Mouse (Mus musculus) forebrain, embryonic 12.5 days (tissue): Measurements from ENCODE around the gene Map3k10. TPM values are rescaled to one million over a fixed set of nuclear protein-coding genes. Genes with fewer than 3 reads are reported as not detected.

ENCODE experiments used
- ATAC-seq: fragments of 200-750 bp; cut with Nextera tagmentation; 2 replicates; pipeline ENCODE4 v1.8.0; 2017; ENCODE audit warnings: moderate TSS enrichment; ENCODE audit not compliant: low FRiP score
- H3K27ac ChIP-seq: fragments of 300-500 bp; sonication (generic); 2 replicates; pipeline ENCODE4 v1.5.1; 2016; ENCODE audit warnings: mild to moderate bottlenecking
- H3K27me3 ChIP-seq: fragments of 300-500 bp; sonication (generic); 2 replicates; pipeline ENCODE4 v1.6.1; 2016; ENCODE audit warnings: mild to moderate bottlenecking
- H3K36me3 ChIP-seq: fragments of 300-500 bp; sonication (generic); replicated peaks from 2 replicates; pipeline ENCODE4 v1.6.1; 2016; ENCODE audit warnings: mild to moderate bottlenecking
- H3K4me1 ChIP-seq: fragments of 300-500 bp; sonication (generic); 2 replicates; pipeline ENCODE4 v1.6.1; 2016
- H3K4me2 ChIP-seq: fragments of 300-500 bp; sonication (generic); 2 replicates; pipeline ENCODE4 v1.6.1; 2016; ENCODE audit warnings: mild to moderate bottlenecking, moderate library complexity
- H3K4me3 ChIP-seq: fragments of 300-500 bp; sonication (generic); replicated peaks from 2 replicates; pipeline ENCODE4 v1.5.1; 2016; ENCODE audit warnings: mild to moderate bottlenecking
- H3K9ac ChIP-seq: fragments of 300-500 bp; sonication (generic); 2 replicates; pipeline ENCODE4 v1.6.1; 2016; ENCODE audit warnings: mild to moderate bottlenecking
- H3K9me3 ChIP-seq: fragments of 300-500 bp; sonication (generic); 2 replicates; pipeline ENCODE4 v1.6.1; 2016
- WGBS: fragments of 180-500 bp; shearing (Covaris S2); methylation state at CpG from one replicate; pipeline ENCODE4 v1.1.7; 2016; 5-methylcytosine and 5-hydroxymethylcytosine counted together
- polyA plus RNA-seq: library from polyadenylated mRNA; unstranded; fragments of >200 nt; fragmentation: Nextera tagmentation; extraction: Ambion mirVana; gene quantifications from 2 replicates; pipeline ENCODE4 v1.2.1, GENCODE M21; 2016

The Map3k10 gene
- 15.4 and 16.2 TPM in 2 replicates for polyA plus RNA-seq

GRCm38 (mm10) chr7:27674522-27675221 is at the start of gene Map3k10:
TSS of gene Map3k10 (minus strand) at chr7:27674598.
- Histone ChIP-seq H3K27me3 (no peaks in the 10 kb centered on the region), H3K9ac (peak within 1 kb of the TSS; percentile 96), H3K36me3 (peaks cover 20% of the 10 kb centered on the region), H3K4me2 (peak within 1 kb of the TSS; percentile 100), H3K4me1 (peaks cover 41% of the 10 kb centered on the region), H3K27ac (peak within 1 kb of the TSS; percentile 90), H3K9me3 (no peaks in the 10 kb centered on the region), H3K4me3 (peak within 1 kb of the TSS; percentile 92)
- peak; percentile 98 for ATAC-seq
- WGBS = under 1% methylated on average over 31 of the region's 31 CpGs

GRCm38 (mm10) chr7:27721951-27722350 is 47.6 kb upstream of the Map3k10 start:
- no peak overlapping the region for H3K9ac ChIP-seq
- H3K36me3 ChIP-seq = no peaks in the 10 kb centered on the region
- no peak overlapping the region for H3K27ac ChIP-seq
- no peaks in the 10 kb centered on the region for H3K27me3 ChIP-seq
- 93% methylated on average over 8 of the region's 8 CpGs for WGBS
- no peak overlapping the region for H3K4me2 ChIP-seq
- no peak for ATAC-seq
- H3K9me3 ChIP-seq = 0 out of 2 replicates have a peak, but pooled peaks cover 4% of the 10 kb centered on the region
- H3K4me1 ChIP-seq = no peaks in the 10 kb centered on the region
- H3K4me3 ChIP-seq = no peak overlapping the region

- Histone ChIP-seq H3K27ac (no peak overlapping the region), H3K36me3 (no peaks in the 10 kb centered on the region), H3K27me3 (no peaks in the 10 kb centered on the region), H3K4me2 (no peak overlapping the region), H3K9me3 (peaks cover 27% of the 10 kb centered on the region; the same call in 1 of the 2 replicates), H3K9ac (no peak overlapping the region), H3K4me1 (no peaks in the 10 kb centered on the region), H3K4me3 (no peak overlapping the region)
- no peak for ATAC-seq
- WGBS = 82% methylated on average over 7 of the region's 7 CpGs
Measured at GRCm38 (mm10) chr7:27710402-27710801, 36.0 kb upstream of the Map3k10 start.

GRCm38 (mm10) chr7:27696711-27697110 is 22.3 kb upstream of the Map3k10 start:
- peaks cover 28% of the 10 kb centered on the region for H3K36me3 ChIP-seq
- WGBS = 23% methylated on average over 3 of the region's 3 CpGs
- no peak for ATAC-seq

GRCm38 (mm10) chr7:27691076-27691475 is 16.7 kb upstream of the Map3k10 start:
- Histone ChIP-seq H3K4me3 (no peak overlapping the region), H3K4me1 (peaks cover 19% of the 10 kb centered on the region), H3K27ac (no peak overlapping the region), H3K9ac (no peak overlapping the region), H3K27me3 (no peaks in the 10 kb centered on the region), H3K9me3 (no peaks in the 10 kb centered on the region), H3K36me3 (peaks cover 13% of the 10 kb centered on the region), H3K4me2 (no peak overlapping the region)
- WGBS = 44% methylated on average over 5 of the region's 5 CpGs
- ATAC-seq = no peak

More at GRCm38 (mm10) chr7:27696711-27697110, 22.3 kb upstream of the Map3k10 start:
- Histone ChIP-seq H3K27me3 (no peaks in the 10 kb centered on the region), H3K4me1 (no peaks in the 10 kb centered on the region), H3K27ac (no peak overlapping the region), H3K4me2 (no peak overlapping the region), H3K9me3 (no peaks in the 10 kb centered on the region), H3K9ac (no peak overlapping the region), H3K4me3 (no peak overlapping the region)

- Histone ChIP-seq H3K4me1 (peaks cover 25% of the 10 kb centered on the region), H3K36me3 (peaks cover 3% of the 10 kb centered on the region; the same call in 1 of the 2 replicates), H3K27ac (peak within 1 kb of the TSS; percentile 87), H3K4me3 (peak within 1 kb of the TSS; percentile 44), H3K27me3 (no peaks in the 10 kb centered on the region), H3K9ac (peak within 1 kb of the TSS; percentile 68), H3K9me3 (no peaks in the 10 kb centered on the region), H3K4me2 (peak within 1 kb of the TSS; percentile 69)
- under 1% methylated on average over 19 of the region's 19 CpGs for WGBS
- ATAC-seq = peak; percentile 98
Measured at GRCm38 (mm10) chr7:27688815-27689612, 14.6 kb upstream of the Map3k10 start, which contains the start of gene Zfp607b. TSS of gene Zfp607b (plus strand) at chr7:27689340.

- Histone ChIP-seq H3K4me1 (peaks cover 25% of the 10 kb centered on the region), H3K4me2 (peak overlapping the region; percentile 69), H3K36me3 (no peaks in the 10 kb centered on the region), H3K9me3 (no peaks in the 10 kb centered on the region), H3K27ac (peak overlapping the region; percentile 87), H3K27me3 (no peaks in the 10 kb centered on the region), H3K9ac (peak overlapping the region; percentile 68), H3K4me3 (peak overlapping the region; percentile 44)
- 40% methylated on average over 14 of the region's 14 CpGs for WGBS
- no peak for ATAC-seq
Measured at GRCm38 (mm10) chr7:27688246-27688788, 13.9 kb upstream of the Map3k10 start.

- peak overlapping the region; percentile 44; the same call in 1 of the 2 replicates for H3K4me3 ChIP-seq
- no peaks in the 10 kb centered on the region for H3K36me3 ChIP-seq
- H3K4me1 ChIP-seq = peaks cover 25% of the 10 kb centered on the region
- peak overlapping the region; percentile 68; the same call in 1 of the 2 replicates for H3K9ac ChIP-seq
- no peaks in the 10 kb centered on the region for H3K27me3 ChIP-seq
- H3K9me3 ChIP-seq = no peaks in the 10 kb centered on the region
- H3K4me2 ChIP-seq = peak overlapping the region; percentile 69
- no peak for ATAC-seq
- 77% methylated on average over 3 of the region's 3 CpGs for WGBS
- no peak overlapping the region for H3K27ac ChIP-seq
Measured at GRCm38 (mm10) chr7:27687836-27688235, 13.4 kb upstream of the Map3k10 start.

GRCm38 (mm10) chr7:27687043-27687442 is 12.6 kb upstream of the Map3k10 start:
- Histone ChIP-seq H3K27me3 (no peaks in the 10 kb centered on the region), H3K4me3 (no peak overlapping the region), H3K9ac (no peak overlapping the region), H3K4me2 (no peak overlapping the region), H3K36me3 (no peaks in the 10 kb centered on the region), H3K9me3 (no peaks in the 10 kb centered on the region), H3K27ac (no peak overlapping the region), H3K4me1 (peaks cover 25% of the 10 kb centered on the region)
- WGBS = 86% methylated on average over 1 of the region's 1 CpGs
- no peak for ATAC-seq

GRCm38 (mm10) chr7:27685681-27686080 is 11.3 kb upstream of the Map3k10 start:
- no peak for ATAC-seq
- Histone ChIP-seq H3K4me2 (peak overlapping the region; percentile 50), H3K27me3 (no peaks in the 10 kb centered on the region), H3K36me3 (no peaks in the 10 kb centered on the region), H3K4me3 (peak overlapping the region; percentile 27), H3K4me1 (peaks cover 24% of the 10 kb centered on the region), H3K9ac (peak overlapping the region; percentile 42), H3K9me3 (no peaks in the 10 kb centered on the region), H3K27ac (no peak overlapping the region)
- WGBS = under 1% methylated on average over 6 of the region's 6 CpGs

GRCm38 (mm10) chr7:27685220-27685619 is 10.8 kb upstream of the Map3k10 start:
- Histone ChIP-seq H3K27ac (no peak overlapping the region), H3K9me3 (no peaks in the 10 kb centered on the region), H3K9ac (peak overlapping the region; percentile 42), H3K4me1 (peaks cover 20% of the 10 kb centered on the region), H3K4me2 (peak overlapping the region; percentile 50), H3K4me3 (peak overlapping the region; percentile 27), H3K36me3 (no peaks in the 10 kb centered on the region), H3K27me3 (no peaks in the 10 kb centered on the region)
- no peak for ATAC-seq
- 46% methylated on average over 5 of the region's 5 CpGs for WGBS

GRCm38 (mm10) chr7:27683218-27683617 is 8.8 kb upstream of the Map3k10 start:
- ATAC-seq = no peak
- Histone ChIP-seq H3K9ac (no peak overlapping the region), H3K4me3 (no peak overlapping the region), H3K4me2 (no peak overlapping the region), H3K9me3 (no peaks in the 10 kb centered on the region), H3K27me3 (no peaks in the 10 kb centered on the region), H3K4me1 (peaks cover 10% of the 10 kb centered on the region), H3K27ac (no peak overlapping the region), H3K36me3 (no peaks in the 10 kb centered on the region)
- 79% methylated on average over 2 of the region's 2 CpGs for WGBS
